Mouse (Mus musculus): Measurements from ENCODE around the gene Adgra1.

GRCm38 (mm10) chr7:139896796-139897195, 62.8 kb downstream of the Adgra1 start:
- TF ChIP-seq POLR2A (IDR thresholded peaks at IDR 0.05; ENCODE audit: insufficient read depth, low read length), result no peak
- TF ChIP-seq CTCF (IDR thresholded peaks at IDR 0.05; ENCODE audit: low read depth, low read length), result no peak
